Mouse (Mus musculus) right cerebral cortex, postnatal 36 days (tissue): ENCODE data around the gene Dedd.
"Not testable (repeated sequence)": the region's sequence is repeated elsewhere in the genome, so short reads cannot be mapped to it uniquely, and the experiment has no call there.

Experiments
- DNase-seq, 2 experiments: peaks; one replicate each; pipeline ENCODE4 v3.0.0; 2022; ENCODE audit warnings: low spot score in 2 of 2, mixed read lengths in 1 of 2

Dedd gene

GRCm38 (mm10) chr1:171328839-171329432, at the start of gene Dedd:
Gene Dedd, plus strand, starts transcription at chr1:171329145.
- peak; percentile 93 for DNase-seq

- DNase-seq, result no peak
Observed at GRCm38 (mm10) chr1:171279721-171280120, 49.2 kb upstream of the Dedd start.

- DNase-seq, result peak in 1 of 2 experiments; percentile 2
Observed at GRCm38 (mm10) chr1:171280250-171280915, 48.6 kb upstream of the Dedd start.

GRCm38 (mm10) chr1:171280916-171281527, 47.9 kb upstream of the Dedd start, which contains the start of gene Ppox:
Gene Ppox, minus strand, starts transcription at chr1:171281186.
- peak; percentile 91 to 96 for DNase-seq

GRCm38 (mm10) chr1:171281528-171281923, 47.4 kb upstream of the Dedd start:
- DNase-seq, result peak; percentile 48 to 63

GRCm38 (mm10) chr1:171282086-171282805, 46.7 kb upstream of the Dedd start:
- DNase-seq, result peak in 1 of 2 experiments; percentile 0

- peak in 1 of 2 experiments; percentile 1 for DNase-seq
Observed at GRCm38 (mm10) chr1:171283188-171284160, 45.5 kb upstream of the Dedd start.

GRCm38 (mm10) chr1:171284491-171284890, 44.5 kb upstream of the Dedd start:
- peak in 1 of 2 experiments; percentile 2 for DNase-seq

GRCm38 (mm10) chr1:171285096-171285892, 43.7 kb upstream of the Dedd start:
- peak in 1 of 2 experiments; percentile 1 for DNase-seq

GRCm38 (mm10) chr1:171286517-171286916, 42.4 kb upstream of the Dedd start:
- no peak for DNase-seq

GRCm38 (mm10) chr1:171287136-171288081, 41.5 kb upstream of the Dedd start, which contains the start of gene Usp21:
Gene Usp21, minus strand, starts transcription at chr1:171287991.
- peak; percentile 93 to 95 for DNase-seq

GRCm38 (mm10) chr1:171288328-171288727, 40.6 kb upstream of the Dedd start:
- no peak for DNase-seq

GRCm38 (mm10) chr1:171293351-171293750, 35.6 kb upstream of the Dedd start:
- DNase-seq, result no peak

GRCm38 (mm10) chr1:171293906-171294297, 35.0 kb upstream of the Dedd start:
- DNase-seq, result no peak

- peak; percentile 68 to 78 for DNase-seq
Observed at GRCm38 (mm10) chr1:171294298-171295062, 34.5 kb upstream of the Dedd start, which contains the start of gene Ufc1. Gene Ufc1, minus strand, starts transcription at chr1:171295024.

GRCm38 (mm10) chr1:171295063-171295402, 33.9 kb upstream of the Dedd start:
- DNase-seq, result no peak

GRCm38 (mm10) chr1:171298226-171298625, 30.7 kb upstream of the Dedd start:
- no peak for DNase-seq

- DNase-seq, result not testable (repeated sequence)
Observed at GRCm38 (mm10) chr1:171306157-171306556, 22.8 kb upstream of the Dedd start.
